Mouse (Mus musculus) macrophage (primary cell): Measurements from ENCODE around the gene Pvr. TPM values are rescaled to one million over a fixed set of nuclear protein-coding genes. Genes with fewer than 3 reads are reported as not detected.

Experiments used
- H3K27ac ChIP-seq: fragments of 350-480 bp; formaldehyde crosslinking; 2 replicates; pipeline ENCODE4 v1.9.0; 2021
- H3K36me3 ChIP-seq: fragments of 350-480 bp; formaldehyde crosslinking; 2 replicates; pipeline ENCODE4 v1.9.0; 2021; ENCODE audit errors: inconsistent target
- H3K4me3 ChIP-seq: fragments of 350-480 bp; formaldehyde crosslinking; 2 replicates; pipeline ENCODE4 v1.9.0; 2021; ENCODE audit errors: inconsistent target
- H3K79me2 ChIP-seq: fragments of 350-480 bp; formaldehyde crosslinking; 2 replicates; pipeline ENCODE4 v1.9.0; 2021; ENCODE audit errors: inconsistent target
- WGBS: methylation state at CpG from one replicate; pipeline ENCODE4 v1.1.7; 2026; ENCODE audit warnings: inconsistent platforms; ENCODE audit not compliant: missing documents; 5-methylcytosine and 5-hydroxymethylcytosine counted together
- polyA plus RNA-seq: library from polyadenylated mRNA; stranded (reverse); fragments of 250-400 nt; gene quantifications from 3 replicates; pipeline ENCODE4 v1.2.4, GENCODE M21; 2018; ENCODE audit warnings: inconsistent platforms

Gene Pvr
- polyA plus RNA-seq, 1 experiment from 2014 or later = 22.5 TPM

DNA sequence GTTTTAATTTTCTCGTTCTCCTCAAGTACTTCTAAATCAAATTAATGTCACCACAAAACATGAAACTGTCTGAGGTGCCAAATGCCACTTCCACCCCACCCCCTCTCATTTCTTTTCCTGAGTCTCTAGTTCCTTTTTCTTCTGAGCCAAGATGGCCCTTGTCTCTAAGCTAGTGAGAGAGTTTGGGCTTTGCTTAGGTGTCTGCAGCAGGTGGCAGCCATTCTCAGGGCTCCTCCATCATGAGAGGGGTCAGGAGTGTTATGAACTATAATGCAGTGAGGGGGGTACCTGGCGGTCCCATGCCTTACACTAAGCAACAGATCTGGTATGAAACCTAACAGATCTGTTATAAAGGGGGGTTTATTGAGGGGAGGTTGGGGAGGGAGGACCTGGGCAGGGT is 2.4 kb upstream of the Pvr start:
- 0 out of 2 replicates have a peak overlapping the region, but pooled peaks have one; percentile 1 for H3K27ac ChIP-seq
- WGBS = 17% methylated on average over 2 of the region's 2 CpGs

DNA sequence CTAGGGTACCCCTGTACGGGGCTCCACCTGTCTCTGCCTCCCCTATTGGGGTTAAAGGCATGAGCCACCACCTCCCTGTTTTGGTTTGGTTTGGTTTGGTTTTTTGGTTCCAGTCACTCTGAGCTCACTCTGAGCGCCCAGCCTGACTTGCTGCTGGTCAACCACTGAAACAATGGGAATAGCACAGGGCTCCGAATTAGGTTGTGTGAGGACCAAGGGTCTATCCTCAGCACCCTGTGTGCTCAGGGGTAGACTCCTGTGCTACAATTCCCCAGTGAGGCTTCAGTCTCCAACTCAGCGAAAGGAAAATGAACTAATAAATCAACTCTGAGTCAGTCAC is 824 bp downstream of the Pvr start:
- WGBS = 38% methylated on average over 4 of the region's 4 CpGs

More for the DNA sequence above, 2.4 kb upstream of the Pvr start:
- Histone ChIP-seq H3K4me3 (no peak overlapping the region), H3K79me2 (peaks cover 21% of the 10 kb centered on the region), H3K36me3 (peaks cover 2% of the 10 kb centered on the region; the same call in 1 of the 2 replicates)

DNA sequence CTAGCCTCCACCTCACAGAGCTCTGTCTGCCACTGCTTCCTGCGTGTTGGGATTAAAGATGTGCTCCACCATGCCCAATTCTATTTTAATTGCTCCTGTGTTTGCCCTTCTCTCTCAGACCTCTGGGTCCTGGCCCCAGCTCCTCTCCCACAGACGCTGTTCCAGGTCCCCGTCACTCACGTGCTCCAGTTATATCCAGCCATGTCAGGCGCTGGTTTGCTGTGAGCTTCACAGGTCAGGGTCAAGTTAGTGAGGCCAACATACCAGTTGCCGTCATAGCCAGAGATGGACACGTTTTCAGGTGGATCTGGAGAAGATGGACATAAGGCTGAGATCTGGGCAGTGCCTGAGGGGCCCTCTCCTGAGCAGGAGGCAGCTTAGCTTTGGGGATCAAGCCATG is 6.4 kb downstream of the Pvr start:
- peaks cover 60% of the 10 kb centered on the region for H3K36me3 ChIP-seq
- H3K4me3 ChIP-seq = no peak overlapping the region
- 92% methylated on average over 7 of the region's 7 CpGs for WGBS
- H3K27ac ChIP-seq = no peak overlapping the region
- H3K79me2 ChIP-seq = peaks cover 23% of the 10 kb centered on the region

More for the DNA sequence above, 824 bp downstream of the Pvr start:
- Histone ChIP-seq H3K36me3 (peaks cover 27% of the 10 kb centered on the region), H3K27ac (peak overlapping the region; percentile 35; the same call in 1 of the 2 replicates), H3K4me3 (peak overlapping the region; percentile 47), H3K79me2 (peaks cover 32% of the 10 kb centered on the region)

DNA sequence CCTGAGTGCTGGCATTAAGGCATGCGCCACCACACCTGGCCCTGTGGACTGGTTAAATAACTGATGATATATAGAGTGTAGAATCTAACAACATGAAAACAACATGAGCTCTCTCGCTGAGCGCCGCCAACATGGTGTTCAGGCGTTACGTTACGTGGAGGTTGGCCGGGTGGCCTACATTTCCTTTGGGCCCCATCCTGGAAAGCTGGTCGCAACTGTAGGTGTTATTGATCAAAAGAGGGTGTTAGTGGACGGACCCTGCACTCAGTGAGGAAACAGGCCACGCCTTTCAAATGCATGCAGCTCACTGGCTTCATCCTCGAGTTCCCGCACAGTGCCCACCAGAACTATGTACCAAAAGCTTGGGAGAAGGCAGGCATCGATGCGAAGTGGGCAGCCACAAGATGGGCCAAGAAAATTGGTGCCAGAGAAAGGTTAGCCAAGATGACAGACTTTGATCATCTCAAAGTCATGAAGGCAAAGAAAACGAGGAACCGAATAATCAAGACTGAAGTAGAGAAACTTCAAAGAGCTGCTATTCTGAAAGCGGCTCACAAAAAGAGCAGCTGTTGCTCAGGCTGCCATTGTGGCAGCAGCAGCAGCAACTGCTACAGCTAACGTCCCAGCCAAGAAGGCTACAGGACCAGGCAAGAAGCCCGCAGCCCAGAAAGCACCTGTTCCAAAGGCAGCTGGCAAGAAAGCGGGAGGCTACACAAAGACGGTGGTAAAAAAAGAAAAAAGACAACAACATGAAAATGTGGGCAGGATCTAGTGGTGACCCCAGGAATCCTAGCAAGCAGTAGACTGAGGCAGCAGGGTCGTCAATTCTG is 9.1 kb downstream of the Pvr start:
- Histone ChIP-seq H3K36me3 (peaks cover 63% of the 10 kb centered on the region), H3K4me3 (no peak overlapping the region), H3K79me2 (no peaks in the 10 kb centered on the region), H3K27ac (no peak overlapping the region)
- 95% methylated on average over 23 of the region's 23 CpGs for WGBS

DNA sequence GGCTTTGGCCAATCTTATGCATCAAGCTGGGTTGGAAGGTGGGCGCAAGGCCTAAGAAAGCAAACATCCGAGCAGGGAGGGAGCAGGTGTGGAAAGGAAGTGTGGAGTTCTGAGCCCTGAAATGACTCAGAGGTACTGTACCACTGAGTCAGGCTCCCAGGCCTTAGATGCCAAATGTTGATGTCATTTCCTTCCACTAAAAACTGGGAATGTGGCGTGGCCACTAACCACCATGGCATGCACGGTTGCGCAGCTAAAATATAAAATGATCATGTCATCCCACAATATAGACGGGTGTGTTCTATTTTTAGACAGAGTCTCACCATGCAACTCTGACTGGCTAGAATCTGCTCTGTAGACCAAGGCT is 9.7 kb downstream of the Pvr start:
- H3K27ac ChIP-seq = no peak overlapping the region
- H3K79me2 ChIP-seq = no peaks in the 10 kb centered on the region
- WGBS = 80% methylated on average over 6 of the region's 6 CpGs
- peaks cover 57% of the 10 kb centered on the region for H3K36me3 ChIP-seq
- H3K4me3 ChIP-seq = no peak overlapping the region

DNA sequence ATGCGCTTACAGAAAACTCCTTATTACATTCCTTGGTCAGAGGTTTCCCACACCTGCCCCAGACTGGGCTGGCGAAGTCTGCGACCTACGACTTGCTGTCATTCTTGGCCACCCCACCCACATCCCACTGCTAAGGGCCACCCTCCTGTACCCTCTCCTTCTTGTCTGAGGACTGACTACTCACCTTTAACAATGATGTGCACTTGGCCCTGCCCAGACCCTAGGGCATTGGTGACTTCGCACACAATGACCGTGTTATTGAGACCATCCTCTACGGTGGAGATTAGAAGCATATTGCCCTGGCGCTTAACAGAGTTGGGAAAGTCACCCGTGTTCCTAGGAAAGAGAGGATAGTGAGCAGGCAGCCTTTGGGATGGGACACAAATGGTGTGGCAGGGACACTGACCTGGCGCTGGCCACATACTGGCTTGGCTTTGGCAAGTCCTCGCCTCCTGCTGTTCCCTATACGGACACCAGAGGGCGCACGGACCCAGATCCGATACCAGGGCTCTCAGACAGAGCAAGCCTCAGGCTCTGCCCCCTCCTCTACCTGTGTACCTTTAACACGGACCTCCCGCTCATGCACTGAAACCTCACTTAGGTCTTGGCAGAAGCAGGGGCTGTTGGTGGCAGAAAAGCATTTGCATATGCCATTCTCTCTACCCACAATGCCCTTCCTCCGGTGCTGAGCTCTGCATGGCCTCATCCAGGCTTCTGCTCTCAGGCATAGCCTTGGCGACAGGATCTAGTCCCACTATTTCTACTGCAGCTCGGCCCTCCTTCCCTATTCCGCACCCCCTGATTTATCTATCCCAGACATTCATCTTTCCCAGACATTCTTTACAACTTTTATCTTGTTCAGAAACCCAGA is 10.3 kb downstream of the Pvr start:
- Histone ChIP-seq H3K27ac (no peak overlapping the region), H3K79me2 (no peaks in the 10 kb centered on the region), H3K4me3 (no peak overlapping the region), H3K36me3 (peaks cover 51% of the 10 kb centered on the region)
- WGBS = 56% methylated on average over 21 of the region's 21 CpGs

DNA sequence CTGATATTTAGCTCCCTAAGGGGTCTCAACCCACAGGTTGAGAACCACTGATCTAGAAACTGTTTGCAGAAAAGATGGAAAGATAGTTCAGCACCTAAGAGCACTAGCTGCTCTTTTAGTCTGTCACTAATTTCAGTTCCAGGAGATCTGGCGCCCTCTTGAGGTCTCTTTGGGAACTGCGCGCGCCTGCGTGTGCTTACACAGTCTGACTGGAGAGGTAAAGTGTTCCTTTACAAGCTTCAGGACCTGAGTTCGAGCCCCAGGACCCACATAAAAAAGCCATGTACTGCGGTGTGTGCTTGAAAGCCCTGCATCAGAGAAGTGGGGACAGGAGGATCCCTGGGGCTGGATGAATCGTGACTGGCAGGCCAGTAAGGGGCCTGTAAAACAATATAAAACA is 31.1 kb downstream of the Pvr start:
- no peaks in the 10 kb centered on the region for H3K79me2 ChIP-seq
- 35% methylated on average over 8 of the region's 8 CpGs for whole genome bisulfite sequencing

DNA sequence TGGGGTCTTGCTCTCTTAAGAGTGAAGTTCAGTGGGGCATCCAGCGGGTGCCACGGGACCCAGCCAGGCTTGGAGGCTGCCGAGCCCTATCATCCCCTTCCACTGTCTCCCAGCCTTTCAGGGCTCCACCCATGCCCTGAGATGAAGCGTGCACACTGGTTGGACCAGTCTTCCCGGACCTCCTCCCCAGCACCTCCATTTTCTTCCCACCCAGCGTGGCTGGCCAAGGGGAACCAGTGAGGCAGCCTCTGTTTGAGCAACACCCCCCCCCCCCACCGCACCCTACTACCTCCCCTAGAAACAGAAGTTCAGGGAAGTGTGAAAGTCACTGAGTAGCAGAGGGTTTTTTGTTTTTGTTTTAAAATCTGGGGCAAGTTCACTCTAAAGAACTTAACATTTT is 33.1 kb downstream of the Pvr start, which contains the start of gene Ceacam19:
TSS of gene Ceacam19 (minus strand) at position 117 of the 400 bp plus-strand sequence.
- WGBS = 54% methylated on average over 6 of the region's 7 CpGs
- Histone ChIP-seq H3K79me2 (no peaks in the 10 kb centered on the region), H3K27ac (no peak within 1 kb of the TSS), H3K36me3 (no peaks in the 10 kb centered on the region), H3K4me3 (no peak within 1 kb of the TSS)

More for the DNA sequence above, 31.1 kb downstream of the Pvr start:
- Histone ChIP-seq H3K36me3 (no peaks in the 10 kb centered on the region), H3K4me3 (no peak overlapping the region), H3K27ac (no peak overlapping the region)

DNA sequence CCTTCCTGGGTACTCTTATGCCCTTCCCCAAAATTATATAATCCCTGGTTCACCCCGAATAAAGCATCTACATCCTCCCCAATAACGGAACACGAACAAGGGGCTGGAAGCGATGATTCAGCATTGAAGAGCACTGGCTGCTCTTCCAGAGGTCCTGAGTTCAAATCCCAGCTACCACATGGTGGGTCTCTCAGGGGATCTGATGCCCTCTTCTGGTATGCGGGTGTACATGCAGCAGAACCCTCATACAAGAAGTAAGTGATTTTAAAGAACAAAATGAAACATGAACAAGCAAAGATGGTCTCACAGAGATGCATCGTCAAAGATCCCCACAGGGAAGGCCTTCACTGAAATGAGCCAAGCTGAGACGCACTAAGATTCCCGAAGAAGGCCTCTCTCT is 40.2 kb downstream of the Pvr start:
- Histone ChIP-seq H3K27ac (no peak overlapping the region), H3K36me3 (no peaks in the 10 kb centered on the region), H3K4me3 (no peak overlapping the region), H3K79me2 (no peaks in the 10 kb centered on the region)
- 74% methylated on average over 8 of the region's 8 CpGs for WGBS

DNA sequence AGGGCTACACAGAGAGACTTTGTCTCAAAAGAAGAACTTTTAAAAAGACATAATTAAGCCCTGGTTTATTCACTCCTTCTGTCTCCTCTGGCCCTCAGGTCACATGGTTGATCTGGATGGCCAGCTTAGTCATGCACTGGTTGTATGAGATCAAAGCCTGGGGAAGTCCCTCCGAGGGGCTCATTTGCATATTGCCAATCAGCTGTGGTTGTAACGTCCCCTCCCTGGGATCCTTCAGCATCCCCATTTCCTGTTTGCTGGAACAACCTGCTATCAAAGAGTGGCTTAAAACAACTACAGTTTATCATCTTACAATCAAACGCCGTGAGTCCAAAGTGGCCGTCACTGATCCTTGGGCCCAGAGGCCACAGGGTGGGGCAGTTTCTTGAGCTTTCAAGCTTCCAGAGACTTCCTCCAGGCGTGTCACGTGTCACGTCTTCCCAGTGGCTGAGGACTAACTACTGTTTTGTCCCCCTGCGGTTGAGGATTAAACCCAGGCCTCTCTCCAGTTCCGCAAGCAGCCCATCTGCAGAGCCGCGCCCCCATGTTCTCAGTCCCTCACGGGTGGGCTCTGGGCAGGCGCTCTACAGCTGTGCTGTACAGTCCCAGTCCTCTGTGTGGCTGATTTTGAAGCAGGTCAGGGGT is 44.1 kb downstream of the Pvr start:
- Histone ChIP-seq H3K4me3 (no peak overlapping the region), H3K27ac (peak overlapping the region; percentile 90), H3K79me2 (no peaks in the 10 kb centered on the region), H3K36me3 (no peaks in the 10 kb centered on the region)
- 24% methylated on average over 14 of the region's 14 CpGs for WGBS

DNA sequence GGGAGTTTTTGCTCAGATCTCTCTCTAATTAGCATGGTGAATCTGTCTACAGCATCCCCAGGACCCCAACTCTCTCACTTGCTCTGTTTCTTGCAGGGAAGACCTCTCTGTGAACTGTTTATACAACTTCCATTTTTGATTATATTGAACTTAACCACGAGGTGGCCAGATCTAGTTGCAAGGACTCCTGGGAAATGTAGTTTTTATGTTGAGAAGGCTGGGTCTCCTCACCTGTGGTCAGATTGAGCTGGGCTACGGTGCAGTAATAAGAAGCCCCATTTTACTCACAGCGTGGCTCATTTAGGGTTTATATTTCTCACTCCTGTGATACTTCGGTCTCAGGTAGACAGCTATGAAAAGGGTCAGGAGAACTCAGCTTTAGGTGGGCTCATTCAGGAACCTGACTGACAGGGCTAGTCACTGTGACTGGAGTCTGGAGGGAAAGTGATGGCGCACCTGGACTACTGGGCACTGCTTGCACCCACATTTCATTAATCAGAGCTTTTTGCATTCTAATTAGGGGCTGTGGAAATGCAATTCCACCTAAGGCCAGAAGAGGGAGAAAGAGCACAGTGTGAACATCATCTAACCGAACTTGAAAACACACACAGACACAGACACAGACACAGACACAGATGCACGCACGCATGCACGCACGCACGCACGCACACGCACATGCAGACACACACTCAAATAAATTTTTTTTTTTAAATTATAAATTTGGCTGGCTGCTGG is 44.8 kb downstream of the Pvr start:
- no peaks in the 10 kb centered on the region for H3K79me2 ChIP-seq
- H3K27ac ChIP-seq = peak overlapping the region; percentile 90
- H3K36me3 ChIP-seq = no peaks in the 10 kb centered on the region
- WGBS = 33% methylated on average over 13 of the region's 13 CpGs
- no peak overlapping the region for H3K4me3 ChIP-seq

DNA sequence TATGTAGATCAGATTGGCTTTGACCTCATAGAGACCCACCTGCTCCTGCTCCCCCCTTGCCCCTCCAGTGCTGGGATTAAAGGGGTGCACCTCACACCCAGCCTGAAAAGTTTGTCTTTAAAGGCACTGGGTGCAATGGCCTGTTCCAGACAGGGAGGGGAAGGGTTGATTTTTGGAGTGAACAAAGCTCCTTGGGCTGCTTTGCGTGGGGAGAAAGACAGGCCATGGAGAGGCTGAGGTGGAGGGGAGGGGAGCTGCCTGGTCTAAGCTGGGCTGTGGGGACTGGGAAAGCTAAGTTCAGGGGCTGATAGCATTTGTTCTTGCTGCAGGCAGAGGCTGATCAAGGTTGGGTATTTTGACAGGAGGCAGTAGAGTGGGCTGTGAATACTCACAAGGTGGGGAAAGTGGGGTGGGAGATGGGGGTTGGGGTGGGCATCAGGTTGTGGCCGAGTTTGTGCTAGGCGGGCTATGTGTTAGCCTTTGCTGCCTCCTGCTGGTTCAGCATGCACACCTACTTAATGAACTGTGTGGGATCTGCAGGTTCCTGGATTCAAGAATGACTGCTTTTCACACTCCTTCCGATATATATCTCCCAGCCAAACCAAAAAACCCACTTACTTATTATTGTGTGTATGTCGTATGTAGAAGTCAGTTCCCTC is 48.9 kb downstream of the Pvr start:
- 24% methylated on average over 3 of the region's 5 CpGs for WGBS
- Histone ChIP-seq H3K27ac (peak overlapping the region; percentile 91), H3K36me3 (no peaks in the 10 kb centered on the region), H3K4me3 (no peak overlapping the region), H3K79me2 (no peaks in the 10 kb centered on the region)

DNA sequence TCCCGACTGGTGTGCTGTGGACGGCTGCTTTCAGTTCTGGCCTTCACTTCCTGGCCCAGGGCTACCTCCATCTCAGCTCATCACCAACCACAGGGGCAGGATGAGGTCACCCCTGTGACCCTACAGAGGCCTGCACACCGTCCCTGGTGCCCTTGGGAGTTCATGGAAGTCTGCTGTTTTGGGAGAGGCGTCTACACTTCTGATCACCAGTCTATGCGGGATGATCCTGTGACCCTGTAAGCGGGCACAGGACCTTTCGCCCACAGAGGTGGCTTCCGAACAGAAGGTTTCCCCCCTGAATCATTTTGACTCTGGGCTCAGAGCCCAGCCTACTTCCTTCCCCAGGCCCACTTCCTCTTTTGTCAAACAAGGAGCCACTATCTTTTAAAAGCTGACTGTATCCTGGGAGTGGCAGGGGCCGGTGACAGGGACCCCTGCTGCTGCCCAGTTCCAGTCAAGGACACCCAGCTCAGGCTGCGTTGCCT is 49.8 kb downstream of the Pvr start:
- peak overlapping the region; percentile 23 for H3K4me3 ChIP-seq
- H3K36me3 ChIP-seq = no peaks in the 10 kb centered on the region
- H3K79me2 ChIP-seq = no peaks in the 10 kb centered on the region
- WGBS = under 1% methylated on average over 10 of the region's 10 CpGs
- peak overlapping the region; percentile 91 for H3K27ac ChIP-seq
